Mouse (Mus musculus) liver, postnatal 0 days (tissue): ENCODE measurements at regions not wholly inside any gene's neighbourhood (a gene's known extent, or its start where the extent isn't known, plus 50 kb on each side); places are given as distances from the start of the nearest gene placed in this dataset.

Experiments used
- CTCF ChIP-seq: sonication (generic); IDR thresholded peaks from 2 replicates; pipeline ENCODE4 v1.5.1; 2016; ENCODE audit warnings: antibody characterized with exemption, low read depth
- EP300 ChIP-seq: IDR thresholded peaks from 2 replicates; pipeline ENCODE4 v1.6.1; 2016; ENCODE audit warnings: antibody characterized with exemption, low read depth, mild to moderate bottlenecking

GRCm38 (mm10) chr12:35203398-35203797 lies 156.4 kb downstream of the Snx13 start:
- TF ChIP-seq EP300, result no peak
- TF ChIP-seq CTCF, result no peak
